Mouse (Mus musculus) bone marrow macrophage, adult 2 months (primary cell): ENCODE data around the gene Tmem156.
"Not testable (repeated sequence)": the region's sequence is repeated elsewhere in the genome, so short reads cannot be mapped to it uniquely, and the experiment has no call there.

Experiments used
- CTCF ChIP-seq: IDR thresholded peaks from 2 replicates; pipeline ENCODE4 v1.5.1; 2012; ENCODE audit warnings: low read depth, mild to moderate bottlenecking, low read length, moderate library complexity
- POLR2A ChIP-seq: IDR thresholded peaks from 2 replicates; pipeline ENCODE4 v1.6.1; 2012; ENCODE audit warnings: mild to moderate bottlenecking, low read depth, low read length, borderline replicate concordance

DNA sequence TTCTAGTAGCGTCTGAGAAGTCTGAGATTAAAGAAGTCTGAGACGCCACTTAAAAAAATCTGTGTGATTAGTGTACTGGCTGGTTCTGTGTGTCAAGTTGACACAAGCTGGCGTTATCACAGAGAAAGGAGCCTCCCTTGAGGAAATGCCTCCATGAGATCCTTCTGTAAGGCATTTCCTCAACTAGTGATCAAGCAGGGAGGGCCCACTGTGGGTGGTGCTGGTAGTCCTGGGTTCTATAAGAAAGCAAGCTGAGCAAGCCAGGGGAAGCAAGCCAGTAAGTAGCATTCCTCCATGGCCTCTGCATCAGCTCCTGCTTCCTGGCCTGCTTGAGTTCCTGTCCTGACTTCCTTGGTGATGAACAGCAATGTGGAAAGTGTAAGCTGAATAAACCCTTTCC lies 20.3 kb upstream of the Tmem156 start:
- not testable (repeated sequence) for TF ChIP-seq CTCF, POLR2A
